Mouse (Mus musculus) testis, postnatal 10 days (tissue): ENCODE data around the gene Hist2h3c2.

Experiments used
- DNase-seq: peaks from one replicate; pipeline ENCODE4 v3.0.0; 2021; ENCODE audit warnings: low spot score

Hist2h3c2 gene

DNA sequence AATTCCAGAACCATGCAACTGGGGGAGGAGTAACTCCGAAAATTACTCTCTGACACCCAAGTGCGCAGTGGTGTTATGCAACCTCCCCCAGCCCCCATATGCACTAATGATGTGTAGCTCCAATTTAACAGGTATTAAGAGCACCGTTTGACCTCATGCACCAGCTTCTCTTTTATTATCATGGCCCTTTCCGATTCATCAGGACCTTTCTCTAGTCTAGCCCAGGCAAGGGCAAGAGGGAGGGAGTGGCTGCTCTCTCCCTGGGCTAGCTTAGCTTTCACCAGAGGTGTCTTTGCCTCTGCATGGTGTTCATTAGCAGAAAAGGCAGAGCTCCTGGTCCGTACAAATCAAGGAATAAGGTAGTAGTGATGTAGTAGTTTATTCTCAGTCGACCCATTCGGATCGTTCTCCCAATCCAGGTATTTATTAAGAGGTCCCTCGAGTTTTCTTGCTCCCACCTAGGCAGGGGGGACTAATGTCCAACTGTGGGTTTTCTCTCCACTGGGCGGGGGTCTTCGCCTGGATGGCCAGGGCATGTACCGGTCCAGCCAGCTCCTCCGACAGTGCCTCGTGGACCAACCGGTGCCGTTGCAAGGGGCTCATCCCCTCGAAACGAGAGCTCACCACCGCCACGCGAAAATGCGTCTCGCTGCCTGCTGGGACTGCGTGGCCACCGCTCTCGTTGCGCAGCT, 42.3 kb downstream of the Hist2h3c2 start:
- no peak for DNase-seq

DNA sequence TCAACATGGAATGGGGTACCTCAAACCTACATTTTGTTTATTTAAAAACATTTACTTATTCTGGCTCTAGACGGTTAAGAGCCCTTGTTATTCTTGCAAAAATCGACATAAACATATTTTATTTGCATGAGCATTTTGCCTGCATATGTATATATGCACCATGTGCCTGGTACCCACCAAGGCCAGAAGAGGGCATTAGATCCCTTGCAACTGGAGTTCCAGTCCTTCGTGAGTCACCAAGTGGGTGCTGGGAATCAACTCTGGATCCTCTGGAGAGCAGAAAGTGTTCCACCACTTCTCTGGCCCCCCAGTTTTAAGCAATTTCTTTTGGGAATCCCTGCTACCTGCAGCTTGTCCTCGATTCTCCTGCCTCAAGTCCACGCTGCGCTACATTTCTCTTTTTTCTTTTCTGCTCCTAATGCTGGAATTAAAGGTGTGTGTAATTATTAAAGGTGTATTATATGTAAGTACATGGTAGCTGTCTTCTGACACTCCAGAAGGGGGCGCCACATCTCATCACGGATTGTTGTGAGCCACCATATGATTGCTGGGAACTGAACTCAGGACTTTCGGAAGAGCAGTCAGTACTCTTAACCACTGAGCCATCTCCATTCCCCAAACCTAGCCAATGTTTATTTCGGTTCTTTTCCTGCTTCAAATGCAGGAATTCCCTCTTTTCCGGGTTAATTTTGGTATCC, 43.2 kb downstream of the Hist2h3c2 start:
- DNase-seq: no peak

DNA sequence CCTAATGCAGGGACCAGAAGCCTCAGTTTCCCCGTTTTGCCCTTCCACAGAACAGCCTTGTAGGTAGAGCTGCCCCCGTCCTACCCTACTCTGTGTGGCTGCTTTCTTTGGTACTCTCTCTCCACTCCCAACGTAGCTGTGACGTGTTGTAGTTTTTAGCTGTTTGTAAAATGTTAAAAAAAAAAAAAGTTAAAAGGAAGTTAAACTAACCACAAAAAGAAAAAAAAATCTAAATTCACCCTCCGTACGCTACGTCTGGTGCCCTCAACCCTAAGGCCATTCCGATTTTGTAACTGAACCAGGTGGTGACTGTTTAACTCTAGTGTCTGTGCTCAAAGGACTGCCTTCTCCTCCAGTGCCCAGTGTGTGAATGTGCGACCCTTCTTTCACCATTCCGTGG, 44.0 kb downstream of the Hist2h3c2 start:
- DNase-seq: no peak

DNA sequence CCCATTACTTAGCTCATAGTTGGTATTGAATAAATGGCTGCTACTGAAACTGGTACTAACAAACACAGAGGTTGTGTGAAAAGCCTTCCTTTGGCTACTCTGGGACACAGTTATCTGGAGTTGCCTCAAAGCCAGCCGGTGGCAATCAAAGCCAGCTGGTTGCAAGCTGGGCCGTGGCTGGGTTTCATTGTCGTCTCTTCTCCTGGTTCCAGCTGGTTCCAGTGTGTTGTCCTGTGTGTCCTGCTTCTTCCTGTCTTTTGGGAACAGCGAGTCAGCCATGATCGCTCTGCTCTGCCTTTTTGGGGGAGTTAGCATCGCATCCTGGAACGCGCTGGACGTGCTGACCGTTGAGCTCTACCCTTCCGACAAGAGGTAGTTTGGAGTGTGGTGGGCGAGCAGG, 46.0 kb downstream of the Hist2h3c2 start:
- no peak for DNase-seq
